Comparison of ENCODE assay signal across 8 mouse cellular contexts in the genomic region with DNA sequence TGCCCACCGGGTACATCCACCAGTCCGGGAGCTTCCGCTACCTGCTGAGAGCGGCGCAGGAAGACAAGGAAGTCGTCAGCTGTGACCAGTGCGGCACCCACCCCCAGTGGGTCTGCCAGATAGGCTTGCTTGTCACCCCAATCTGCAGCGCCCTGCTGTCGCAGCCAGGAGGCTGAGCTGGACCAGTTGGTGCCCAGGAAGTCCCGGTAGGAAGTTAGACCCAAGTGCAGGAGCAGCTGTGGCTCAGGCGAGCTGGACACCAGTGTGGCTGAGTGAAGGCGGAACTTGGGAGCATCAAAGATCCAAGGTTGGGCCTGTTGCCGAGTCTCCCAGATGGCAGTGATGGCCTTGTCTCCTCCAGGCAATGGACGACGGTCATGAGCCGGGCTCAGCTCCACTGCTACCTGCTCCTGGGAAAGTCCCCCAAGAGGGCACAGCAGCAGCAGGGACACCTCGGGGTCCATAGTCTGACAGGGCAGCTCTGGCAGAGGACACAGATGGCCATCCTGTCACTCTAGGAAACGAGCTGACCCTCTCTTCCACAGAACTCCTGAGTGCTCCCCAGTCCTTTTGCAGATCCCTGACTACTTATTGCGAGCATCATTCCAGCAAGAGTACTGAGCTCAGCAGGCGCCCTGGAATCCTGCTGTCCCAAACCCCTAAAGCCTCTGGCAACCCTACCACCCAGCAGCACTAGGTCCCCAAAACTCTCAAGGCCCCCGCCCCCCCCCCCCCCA. TPM values are rescaled to one million over a fixed set of nuclear protein-coding genes. Genes with fewer than 3 reads are reported as not detected.
DNase-seq lines count a peak whose midpoint lies in the region; ATAC-seq and TF ChIP-seq lines count a peak whose summit lies in the region.

No protein-coding gene starts in this region.

- peak; percentile 26; the same call in 1 of the 2 replicates for TF ChIP-seq CTCF in liver, postnatal 0 days (IDR thresholded peaks at IDR 0.05; ENCODE audit: low read depth)

- no peaks in the 10 kb centered on the region for H3K27me3 ChIP-seq in lung, embryonic 15.5 days
- H3K27me3 ChIP-seq in heart, embryonic 16.5 days (ENCODE audit: control insufficient read depth, insufficient read depth, low read length), result no peaks in the 10 kb centered on the region
- no peaks in the 10 kb centered on the region for H3K27me3 ChIP-seq in liver, postnatal 0 days (ENCODE audit: insufficient read depth, low read length)

- no peaks in the 10 kb centered on the region for H3K9me3 ChIP-seq in lung, embryonic 15.5 days
- no peaks in the 10 kb centered on the region for H3K9me3 ChIP-seq in heart, embryonic 16.5 days (replicated peaks; ENCODE audit: control insufficient read depth, low read length)
- no peaks in the 10 kb centered on the region for H3K9me3 ChIP-seq in liver, postnatal 0 days (ENCODE audit: low read length)

- intact Hi-C loops in left cerebral cortex, postnatal 10 days (cut with DNase I), result no loop called here

- H3K4me1 ChIP-seq in lung, embryonic 15.5 days, result peaks cover 40% of the 10 kb centered on the region
- H3K4me1 ChIP-seq in heart, embryonic 16.5 days (ENCODE audit: control insufficient read depth, insufficient read depth, low read length), result peaks cover 37% of the 10 kb centered on the region
- H3K4me1 ChIP-seq in liver, postnatal 0 days (ENCODE audit: insufficient read depth), result peaks cover 34% of the 10 kb centered on the region

- H3K4me2 ChIP-seq in lung, embryonic 15.5 days, result peak overlapping the region; percentile 84
- peak overlapping the region; percentile 90 for H3K4me2 ChIP-seq in heart, embryonic 16.5 days (ENCODE audit: low read depth, low read length)
- peak overlapping the region; percentile 95 for H3K4me2 ChIP-seq in liver, postnatal 0 days (ENCODE audit: low read depth, low read length)

- no peak for TF ChIP-seq EP300 in liver, postnatal 0 days (IDR thresholded peaks at IDR 0.05; ENCODE audit: low read depth)

- H3K36me3 ChIP-seq in lung, embryonic 15.5 days, result peaks cover 22% of the 10 kb centered on the region
- peaks cover 26% of the 10 kb centered on the region for H3K36me3 ChIP-seq in heart, embryonic 16.5 days (ENCODE audit: control insufficient read depth, insufficient read depth)
- peaks cover 24% of the 10 kb centered on the region for H3K36me3 ChIP-seq in liver, postnatal 0 days (replicated peaks; ENCODE audit: insufficient read depth, low read length)

- ATAC-seq in lung, embryonic 15.5 days (ENCODE audit: borderline replicate concordance, extremely low read depth, low FRiP score, low TSS enrichment), result no peak
- no peak for ATAC-seq in heart, embryonic 16.5 days (replicated peaks; ENCODE audit: extremely low read depth, insufficient read depth, low FRiP score)
- ATAC-seq in liver, postnatal 0 days, result no peak
- no peak for ATAC-seq in CD4-positive, CD25-positive, alpha-beta regulatory T cell, adult 4 months

- DNase-seq in lung, adult 18-20 months, result no peak
- peak; percentile 76 for DNase-seq in cerebellum, adult 9-11 months
- DNase-seq in liver, postnatal 0 days, result no peak
- DNase-seq in left cerebral cortex, postnatal 10 days (ENCODE audit: extremely low spot score in 1 of 2, low spot score in 2 of 2), result no peak
- no peak for DNase-seq in embryo, embryonic 11 days

- WGBS in lung, embryonic 15.5 days, result 41% methylated on average over 21 of the region's 21 CpGs
- 43% methylated on average over 21 of the region's 21 CpGs for WGBS in heart, embryonic 16.5 days
- 49% methylated on average over 20 of the region's 21 CpGs for WGBS in liver, postnatal 0 days (ENCODE audit: insufficient replicate concordance)

- H3K9ac ChIP-seq in lung, embryonic 15.5 days, result peak overlapping the region; percentile 69
- H3K9ac ChIP-seq in heart, embryonic 16.5 days (ENCODE audit: low read length), result peak overlapping the region; percentile 88
- H3K9ac ChIP-seq in liver, postnatal 0 days (replicated peaks), result peak overlapping the region; percentile 79

- H3K4me3 ChIP-seq in lung, embryonic 15.5 days, result peak overlapping the region; percentile 57
- peak overlapping the region; percentile 77 for H3K4me3 ChIP-seq in heart, embryonic 16.5 days (ENCODE audit: low read length)
- peak overlapping the region; percentile 63 for H3K4me3 ChIP-seq in liver, postnatal 0 days (ENCODE audit: low read depth, low read length)

- peak overlapping the region; percentile 34; the same call in 1 of the 2 replicates for H3K27ac ChIP-seq in lung, embryonic 15.5 days
- H3K27ac ChIP-seq in heart, embryonic 16.5 days (ENCODE audit: low read length), result peak overlapping the region; percentile 89
- peak overlapping the region; percentile 84 for H3K27ac ChIP-seq in liver, postnatal 0 days (ENCODE audit: low read depth)

RNA-seq across cellular contexts. Expression of a gene that starts 0.5 kb away (rescaled TPM):
- polyA plus RNA-seq in lung, embryonic 15.5 days (2015; fragmentation: Nextera tagmentation; extraction: Ambion mirVana), result 23.6 and 24.0 TPM in 2 replicates
- polyA plus RNA-seq in heart, embryonic 16.5 days (2015; fragmentation: Nextera tagmentation; extraction: Ambion mirVana), result 34.1 and 36.6 TPM in 2 replicates
- 11.6 and 14.5 TPM in 2 replicates for polyA plus RNA-seq in liver, postnatal 0 days (2015; fragmentation: Nextera tagmentation; extraction: Ambion mirVana)
- polyA plus RNA-seq in CD4-positive, CD25-positive, alpha-beta regulatory T cell, adult 4 months (2017; shearing (Covaris generic)), result 10 to 100 TPM; 34.8 to 39.6 TPM
- 1 to 10 TPM; 9.2 to 9.5 TPM for total RNA-seq in left cerebral cortex, postnatal 10 days (2021)

RNA-seq across cellular contexts. Expression of a gene that starts 0.5 kb away (rescaled TPM):
- polyA plus RNA-seq in lung, embryonic 15.5 days (2015; fragmentation: Nextera tagmentation; extraction: Ambion mirVana), result 9.7 and 11.2 TPM in 2 replicates
- 17.0 and 17.3 TPM in 2 replicates for polyA plus RNA-seq in heart, embryonic 16.5 days (2015; fragmentation: Nextera tagmentation; extraction: Ambion mirVana)
- 2.9 and 4.1 TPM in 2 replicates for polyA plus RNA-seq in liver, postnatal 0 days (2015; fragmentation: Nextera tagmentation; extraction: Ambion mirVana)
- polyA plus RNA-seq in CD4-positive, CD25-positive, alpha-beta regulatory T cell, adult 4 months (2017; shearing (Covaris generic)), result 10 to 100 TPM in 1 of 2 experiments, 1 to 10 TPM in 1; 8.1 to 10.9 TPM
- 10 to 100 TPM; 20.2 to 20.8 TPM for total RNA-seq in left cerebral cortex, postnatal 10 days (2021)

RNA-seq across cellular contexts. Expression of a gene that starts 3.1 kb away (rescaled TPM):
- polyA plus RNA-seq in lung, embryonic 15.5 days (2015; fragmentation: Nextera tagmentation; extraction: Ambion mirVana), result 23.5 and 23.9 TPM in 2 replicates
- polyA plus RNA-seq in heart, embryonic 16.5 days (2015; fragmentation: Nextera tagmentation; extraction: Ambion mirVana), result 40.3 and 44.1 TPM in 2 replicates
- 10.9 and 11.2 TPM in 2 replicates for polyA plus RNA-seq in liver, postnatal 0 days (2015; fragmentation: Nextera tagmentation; extraction: Ambion mirVana)
- polyA plus RNA-seq in CD4-positive, CD25-positive, alpha-beta regulatory T cell, adult 4 months (2017; shearing (Covaris generic)), result 10 to 100 TPM; 59.8 to 74.9 TPM
- 10 to 100 TPM; 15.8 to 19.4 TPM for total RNA-seq in left cerebral cortex, postnatal 10 days (2021)

RNA-seq across cellular contexts. Expression of a gene that starts 8.0 kb away (rescaled TPM):
- 42.9 and 48.7 TPM in 2 replicates for polyA plus RNA-seq in lung, embryonic 15.5 days (2015; fragmentation: Nextera tagmentation; extraction: Ambion mirVana)
- polyA plus RNA-seq in heart, embryonic 16.5 days (2015; fragmentation: Nextera tagmentation; extraction: Ambion mirVana), result 123 and 171 TPM in 2 replicates
- 11.9 and 13.7 TPM in 2 replicates for polyA plus RNA-seq in liver, postnatal 0 days (2015; fragmentation: Nextera tagmentation; extraction: Ambion mirVana)
- 1 to 10 TPM; 3.3 to 4.4 TPM for polyA plus RNA-seq in CD4-positive, CD25-positive, alpha-beta regulatory T cell, adult 4 months (2017; shearing (Covaris generic))
- total RNA-seq in left cerebral cortex, postnatal 10 days (2021), result 10 to 100 TPM; 72.6 to 72.8 TPM

RNA-seq across cellular contexts. Expression of a gene that starts 15.1 kb away (rescaled TPM):
- polyA plus RNA-seq in lung, embryonic 15.5 days (2015; fragmentation: Nextera tagmentation; extraction: Ambion mirVana), result 121 and 126 TPM in 2 replicates
- 83.7 and 95.0 TPM in 2 replicates for polyA plus RNA-seq in heart, embryonic 16.5 days (2015; fragmentation: Nextera tagmentation; extraction: Ambion mirVana)
- 78.5 and 79.0 TPM in 2 replicates for polyA plus RNA-seq in liver, postnatal 0 days (2015; fragmentation: Nextera tagmentation; extraction: Ambion mirVana)
- 10 to 100 TPM; 46.8 to 56.8 TPM for polyA plus RNA-seq in CD4-positive, CD25-positive, alpha-beta regulatory T cell, adult 4 months (2017; shearing (Covaris generic))
- 10 to 100 TPM; 65.3 to 65.5 TPM for total RNA-seq in left cerebral cortex, postnatal 10 days (2021)

Comparison
In these comparisons a context has a peak if more than half of its experiments do, and no peak if none do; other contexts are left out.
1. H3K27ac ChIP-seq: peak in every context shown above with its lines; median percentile 89 in heart, embryonic 16.5 days; 84 in liver, postnatal 0 days; 34 in lung, embryonic 15.5 days.